Mouse (Mus musculus) left cerebral cortex, adult 6 months (tissue): ENCODE data around the gene Rrad. TPM values are rescaled to one million over a fixed set of nuclear protein-coding genes. Genes with fewer than 3 reads are reported as not detected.

Experiments
- long read RNA-seq, 2 experiments: library from polyadenylated mRNA; unstranded; transcript quantifications; one replicate each; pipeline ENCODE4 v2.0.0; 2019 to 2020
- polyA plus RNA-seq: library from polyadenylated mRNA; unstranded; fragments of <200 nt; fragmentation: Nextera tagmentation; gene quantifications from 2 replicates; pipeline ENCODE4 v1.2.3, GENCODE M21; 2021

The Rrad gene
- 1.1 and 1.7 TPM in 2 replicates for polyA plus RNA-seq
- long read RNA-seq, experiment 1, partial matches to known transcripts, result 1 of 4 reads
- long read RNA-seq, experiment 1, other reads (novel, unspliced or antisense), result 0 of 4 reads
- long read RNA-seq, experiment 2, partial matches to known transcripts, result 0 of 1 reads
- long read RNA-seq, experiment 2, other reads (novel, unspliced or antisense), result 0 of 1 reads

DNA sequence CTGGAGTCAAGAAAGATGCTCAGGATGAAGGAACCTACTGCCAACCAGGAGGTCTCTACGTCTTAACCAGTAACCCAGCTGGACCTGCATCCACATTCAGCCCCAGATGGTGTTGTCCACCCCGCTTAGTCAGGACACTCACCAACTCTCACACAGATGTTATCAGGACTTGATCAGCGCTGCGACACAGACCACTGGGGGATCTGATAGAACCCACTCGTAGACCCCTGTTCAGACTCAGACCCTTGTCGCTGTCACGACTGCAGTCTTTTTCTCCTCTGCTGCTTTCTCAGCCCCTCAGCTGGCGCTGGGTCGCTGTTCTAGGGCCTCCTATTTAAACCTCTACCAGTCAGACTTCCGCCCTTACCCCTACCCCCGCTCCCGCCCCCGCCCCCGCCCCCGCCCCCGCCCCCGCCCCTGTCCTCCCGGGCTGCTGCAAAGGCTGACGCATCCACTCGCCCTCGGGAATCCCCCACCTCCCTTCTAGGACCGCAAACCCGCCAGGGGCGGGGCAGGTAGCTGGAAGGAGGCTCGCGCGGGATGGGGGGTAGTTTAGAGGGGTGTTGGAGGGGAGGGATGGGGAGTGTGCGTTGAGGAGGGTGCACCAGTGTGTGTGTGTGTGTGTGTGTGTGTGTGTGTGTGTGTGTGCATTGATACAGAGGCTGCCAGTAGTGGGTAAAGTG is at the start of gene Rrad:
Rrad (minus strand) TSS at position 347 of the 683 bp plus-strand sequence.

DNA sequence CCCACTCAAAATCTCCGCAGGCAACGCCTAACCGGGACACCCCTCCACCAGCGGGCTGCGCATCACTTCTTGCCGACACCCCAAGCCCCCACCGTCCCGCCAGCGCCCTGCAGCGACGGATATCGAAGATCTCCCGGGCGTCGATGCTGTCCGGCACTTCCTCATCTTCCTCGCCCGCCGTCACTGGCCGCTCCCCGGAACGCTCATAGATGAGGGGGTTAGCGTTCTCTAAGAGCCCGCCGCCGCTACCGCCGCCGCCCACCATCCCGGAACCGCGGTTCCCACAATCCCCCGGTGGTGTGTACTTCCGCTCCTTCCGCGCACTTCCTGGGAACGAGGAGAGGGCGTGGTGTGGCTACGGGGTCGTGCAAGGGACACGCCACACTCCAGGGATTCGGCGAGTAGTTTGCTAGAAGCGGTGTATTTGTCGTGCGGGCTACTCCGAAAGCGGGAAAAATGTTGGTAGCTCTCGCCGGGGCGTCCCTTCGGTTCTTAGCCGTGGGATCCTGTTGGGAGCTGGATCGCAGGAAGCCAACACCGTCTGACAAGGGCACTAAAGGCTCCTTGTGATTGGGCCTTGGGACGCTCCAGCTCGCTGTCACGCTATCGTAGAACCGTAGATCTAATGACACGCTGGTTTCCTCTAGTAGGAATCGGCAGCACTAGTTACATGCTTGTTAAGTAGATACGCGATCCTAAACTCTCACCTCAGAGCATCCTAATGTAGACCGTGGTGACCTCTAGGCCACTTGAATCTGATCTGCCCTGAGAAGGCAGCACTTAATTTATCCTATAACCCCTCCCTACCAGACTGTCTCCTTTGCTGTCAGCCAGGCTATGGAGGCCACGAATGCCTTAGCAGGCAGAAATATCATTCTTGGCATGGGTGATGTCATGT is 10.5 kb upstream of the Rrad start, which contains the start of gene Ciao2b:
Ciao2b (minus strand) TSS at position 540 of the 898 bp plus-strand sequence.

DNA sequence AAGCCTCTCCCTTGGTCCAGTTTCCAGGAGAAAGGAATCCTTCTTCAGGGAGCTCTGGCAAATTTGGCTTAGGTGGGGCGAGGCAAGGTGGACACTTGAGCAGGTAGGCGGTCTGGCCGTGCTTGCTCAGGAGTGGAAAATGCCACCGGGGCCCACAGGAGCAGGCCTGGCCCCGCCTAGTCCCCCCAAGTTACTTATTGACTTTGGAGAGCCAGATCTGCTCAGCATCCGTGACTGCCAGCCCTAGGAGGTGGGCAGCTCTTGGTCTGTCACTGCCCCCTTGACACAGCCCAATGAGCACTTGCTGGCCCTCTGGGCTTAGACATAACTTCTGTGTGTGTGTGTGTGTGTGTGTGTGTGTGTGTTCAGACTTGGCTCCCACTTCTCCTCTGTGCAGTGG is 7.0 kb downstream of the Rrad start, which contains the start of gene Cdh16:
Cdh16 (minus strand) TSS at position 236 of the 400 bp plus-strand sequence.

DNA sequence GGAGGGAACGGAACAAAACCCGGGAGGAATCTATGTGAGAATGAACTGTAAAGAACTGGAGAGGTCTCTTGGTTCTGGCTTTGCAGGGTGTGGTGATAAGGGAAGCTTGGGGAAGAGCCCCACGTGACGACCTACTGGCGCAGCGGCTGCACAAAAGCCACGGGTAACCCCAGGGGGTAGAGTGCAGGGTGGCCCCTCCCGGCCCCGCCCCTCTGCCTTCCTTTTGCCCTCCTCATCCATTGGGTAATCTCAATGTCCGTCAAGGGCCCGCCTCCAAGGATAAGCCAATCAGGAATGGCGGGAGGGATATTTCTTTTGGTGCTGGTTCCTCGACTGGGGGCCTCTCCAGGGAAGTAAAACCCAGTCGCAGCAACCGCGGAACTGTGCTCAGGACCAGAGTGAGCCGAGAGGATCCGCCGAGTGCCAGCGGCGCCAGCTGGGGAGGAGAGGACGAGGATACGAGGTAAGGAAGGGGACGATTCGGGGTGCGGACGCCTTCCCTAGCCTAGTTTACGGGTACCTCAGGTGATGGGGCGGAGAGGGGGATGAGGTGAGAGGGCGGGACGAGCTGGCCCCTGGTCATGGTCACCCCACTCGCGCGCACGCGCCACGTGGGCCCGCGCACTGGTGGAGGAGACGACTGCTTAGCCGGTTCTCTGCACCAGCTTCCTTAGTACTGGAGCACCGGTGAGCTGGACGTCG is 39.8 kb downstream of the Rrad start, which contains the start of gene Pdp2:
Pdp2 (plus strand) TSS at position 319 of the 702 bp plus-strand sequence.

Other genes starting within 250 kb of the Rrad start
- 8.0 and 9.4 TPM in 2 replicates for gene Cmtm4, start 235.5 kb downstream of the Rrad start, polyA plus RNA-seq
- 33.3 and 33.6 TPM in 2 replicates for gene Dync1li2, start 188.3 kb downstream of the Rrad start, polyA plus RNA-seq
- 0.48 and 0.63 TPM in 2 replicates for gene Terb1, start 121.4 kb downstream of the Rrad start, polyA plus RNA-seq
- gene Nae1, start 96.7 kb downstream of the Rrad start, polyA plus RNA-seq, result 72.4 and 81.8 TPM in 2 replicates
- 24.9 and 25.1 TPM in 2 replicates for gene Car7, start 96.6 kb downstream of the Rrad start, polyA plus RNA-seq
- gene Pdp2, start 39.9 kb downstream of the Rrad start, polyA plus RNA-seq, result 8.7 and 9.8 TPM in 2 replicates
- not detected in 2 replicates for gene Cdh16, start 6.9 kb downstream of the Rrad start, polyA plus RNA-seq
- gene Ciao2b, start 10.6 kb upstream of the Rrad start, polyA plus RNA-seq, result 108 and 110 TPM in 2 replicates
- not detected in 2 replicates for gene Ces2a, start 102.7 kb upstream of the Rrad start, polyA plus RNA-seq
- gene Ces2b, start 200.2 kb upstream of the Rrad start, polyA plus RNA-seq, result 0.08 and 0.10 TPM in 2 replicates
- not detected in 2 replicates for gene Ces2c, start 215.7 kb upstream of the Rrad start, polyA plus RNA-seq